Mouse (Mus musculus) retina, postnatal 7 days (tissue): ENCODE data around the gene Rap1b.

ENCODE experiments used
- DNase-seq: peaks from one replicate; pipeline ENCODE4 v3.0.0-alpha.2; 2012; ENCODE audit warnings: low read depth, low spot score

Gene Rap1b

GRCm38 (mm10) chr10:117818600-117818999 lies 27.2 kb downstream of the Rap1b start:
- no peak for DNase-seq

GRCm38 (mm10) chr10:117816721-117817120 lies 29.1 kb downstream of the Rap1b start:
- DNase-seq, result no peak

GRCm38 (mm10) chr10:117812501-117812900 lies 33.3 kb downstream of the Rap1b start:
- DNase-seq, result no peak

GRCm38 (mm10) chr10:117811555-117811954 lies 34.3 kb downstream of the Rap1b start:
- no peak for DNase-seq

GRCm38 (mm10) chr10:117810506-117810905 lies 35.3 kb downstream of the Rap1b start:
- no peak for DNase-seq

- no peak for DNase-seq
Measured at GRCm38 (mm10) chr10:117808068-117808467, 37.8 kb downstream of the Rap1b start.

- DNase-seq, result no peak
Measured at GRCm38 (mm10) chr10:117805919-117806318, 39.9 kb downstream of the Rap1b start.

- DNase-seq, result no peak
Measured at GRCm38 (mm10) chr10:117803870-117804850, 41.7 kb downstream of the Rap1b start.

- no peak for DNase-seq
Measured at GRCm38 (mm10) chr10:117801886-117802285, 43.9 kb downstream of the Rap1b start.

GRCm38 (mm10) chr10:117799806-117800205 lies 46.0 kb downstream of the Rap1b start:
- DNase-seq, result no peak

- no peak for DNase-seq
Measured at GRCm38 (mm10) chr10:117798436-117799035, 47.3 kb downstream of the Rap1b start.

GRCm38 (mm10) chr10:117797684-117798083 lies 48.2 kb downstream of the Rap1b start:
- DNase-seq, result no peak

- no peak for DNase-seq
Measured at GRCm38 (mm10) chr10:117797106-117797505, 48.7 kb downstream of the Rap1b start.

- DNase-seq, result no peak
Measured at GRCm38 (mm10) chr10:117796181-117796580, 49.7 kb downstream of the Rap1b start.

- no peak for DNase-seq
Measured at GRCm38 (mm10) chr10:117795206-117795605, 50.6 kb downstream of the Rap1b start.

- DNase-seq, result no peak
Measured at GRCm38 (mm10) chr10:117793436-117794030, 52.3 kb downstream of the Rap1b start.

- peak; percentile 100 for DNase-seq
Measured at GRCm38 (mm10) chr10:117792141-117793091, 53.4 kb downstream of the Rap1b start, which contains the start of gene Nup107. TSS of gene Nup107 (minus strand) at chr10:117792705.

GRCm38 (mm10) chr10:117791171-117791470 lies 54.7 kb downstream of the Rap1b start:
- DNase-seq, result no peak

GRCm38 (mm10) chr10:117790421-117791170 lies 55.2 kb downstream of the Rap1b start:
- no peak for DNase-seq

GRCm38 (mm10) chr10:117790011-117790410 lies 55.8 kb downstream of the Rap1b start:
- no peak for DNase-seq

- DNase-seq, result no peak
Measured at GRCm38 (mm10) chr10:117784646-117785045, 61.2 kb downstream of the Rap1b start.
